Mouse (Mus musculus) midbrain, embryonic 11.5 days (tissue): ENCODE measurements around the gene Sh2d6. TPM values are rescaled to one million over a fixed set of nuclear protein-coding genes. Genes with fewer than 3 reads are reported as not detected.
A peak's percentile ranks its signal among the peaks of the same experiment; 100 is the strongest.

Source experiments
- ATAC-seq: fragments of 200-750 bp; cut with Nextera tagmentation; 2 replicates; pipeline ENCODE4 v1.8.0; 2017; ENCODE audit warnings: moderate TSS enrichment, moderate library complexity; ENCODE audit not compliant: low FRiP score
- DNase-seq: peaks from one replicate; pipeline ENCODE4 v3.0.0; 2015; ENCODE audit warnings: low spot score; ENCODE audit errors: missing footprints
- H3K27ac ChIP-seq: fragments of 300-500 bp; sonication (generic); 2 replicates; pipeline ENCODE4 v1.5.1; 2014; ENCODE audit warnings: low read depth, low read length
- H3K27me3 ChIP-seq: fragments of 300-500 bp; sonication (generic); 2 replicates; pipeline ENCODE4 v1.6.1; 2014; ENCODE audit warnings: mild to moderate bottlenecking, low read length, moderate library complexity, mixed read lengths; ENCODE audit not compliant: control insufficient read depth, insufficient read depth
- H3K36me3 ChIP-seq: fragments of 300-500 bp; sonication (generic); 2 replicates; pipeline ENCODE4 v1.6.1; 2014; ENCODE audit warnings: mild to moderate bottlenecking, low read length, moderate library complexity, mixed read lengths; ENCODE audit not compliant: control insufficient read depth, insufficient read depth
- H3K4me1 ChIP-seq: fragments of 300-500 bp; sonication (generic); 2 replicates; pipeline ENCODE4 v1.6.1; 2014; ENCODE audit warnings: low read length; ENCODE audit not compliant: control insufficient read depth, insufficient read depth
- H3K4me2 ChIP-seq: fragments of 300-500 bp; sonication (generic); 2 replicates; pipeline ENCODE4 v1.6.1; 2014; ENCODE audit warnings: mild to moderate bottlenecking, moderate library complexity
- H3K4me3 ChIP-seq: fragments of 300-500 bp; sonication (generic); 2 replicates; pipeline ENCODE4 v1.5.1; 2014; ENCODE audit warnings: low read depth, low read length
- H3K9ac ChIP-seq: fragments of 300-500 bp; sonication (generic); 2 replicates; pipeline ENCODE4 v1.6.1; 2014; ENCODE audit warnings: low read length
- H3K9me3 ChIP-seq: fragments of 300-500 bp; sonication (generic); 2 replicates; pipeline ENCODE4 v1.6.1; 2016; ENCODE audit warnings: low read length; ENCODE audit not compliant: control insufficient read depth
- WGBS: fragments of 180-500 bp; shearing (Covaris S2); extraction: QIAGEN DNeasy Blood & Tissue Kit; methylation state at CpG from one replicate; pipeline ENCODE4 v1.1.7; 2014; 5-methylcytosine and 5-hydroxymethylcytosine counted together
- polyA plus RNA-seq: library from polyadenylated mRNA; unstranded; fragments of >200 nt; fragmentation: Nextera tagmentation; extraction: Ambion mirVana; gene quantifications from 2 replicates; pipeline ENCODE4 v1.2.1, GENCODE M21; 2014

Sh2d6 gene
- polyA plus RNA-seq, 1 experiment from 2014 or later, result 0.41 TPM

DNA sequence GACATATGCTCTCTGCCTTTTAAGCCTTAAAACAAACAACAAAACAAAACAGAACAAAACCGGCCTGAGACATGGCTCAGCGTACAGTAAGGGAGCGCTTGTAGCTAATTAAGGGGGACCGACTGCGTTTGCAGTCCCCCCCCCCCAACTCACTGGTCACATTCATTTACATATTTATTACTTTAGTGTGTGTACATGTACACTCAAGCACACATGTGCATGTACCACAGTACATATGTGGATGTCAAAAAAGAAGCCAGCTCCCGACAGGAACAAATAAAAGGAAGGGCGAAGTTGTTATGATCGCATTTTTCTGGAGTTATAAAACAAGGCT is 31.5 kb upstream of the Sh2d6 start:
- no peaks in the 10 kb centered on the region for H3K9me3 ChIP-seq
- ATAC-seq (no peak; the same call in 1 of the 2 replicates), DNase-seq (no peak)
- peak overlapping the region; percentile 33 for H3K4me3 ChIP-seq
- H3K27me3 ChIP-seq, result no peaks in the 10 kb centered on the region
- 20% methylated on average over 8 of the region's 8 CpGs for WGBS
- no peaks in the 10 kb centered on the region for H3K36me3 ChIP-seq
- peak overlapping the region; percentile 73 for H3K9ac ChIP-seq
- H3K4me1 ChIP-seq, result peaks cover 15% of the 10 kb centered on the region
- peak overlapping the region; percentile 65 for H3K4me2 ChIP-seq
- H3K27ac ChIP-seq, result peak overlapping the region; percentile 54; the same call in 1 of the 2 replicates

DNA sequence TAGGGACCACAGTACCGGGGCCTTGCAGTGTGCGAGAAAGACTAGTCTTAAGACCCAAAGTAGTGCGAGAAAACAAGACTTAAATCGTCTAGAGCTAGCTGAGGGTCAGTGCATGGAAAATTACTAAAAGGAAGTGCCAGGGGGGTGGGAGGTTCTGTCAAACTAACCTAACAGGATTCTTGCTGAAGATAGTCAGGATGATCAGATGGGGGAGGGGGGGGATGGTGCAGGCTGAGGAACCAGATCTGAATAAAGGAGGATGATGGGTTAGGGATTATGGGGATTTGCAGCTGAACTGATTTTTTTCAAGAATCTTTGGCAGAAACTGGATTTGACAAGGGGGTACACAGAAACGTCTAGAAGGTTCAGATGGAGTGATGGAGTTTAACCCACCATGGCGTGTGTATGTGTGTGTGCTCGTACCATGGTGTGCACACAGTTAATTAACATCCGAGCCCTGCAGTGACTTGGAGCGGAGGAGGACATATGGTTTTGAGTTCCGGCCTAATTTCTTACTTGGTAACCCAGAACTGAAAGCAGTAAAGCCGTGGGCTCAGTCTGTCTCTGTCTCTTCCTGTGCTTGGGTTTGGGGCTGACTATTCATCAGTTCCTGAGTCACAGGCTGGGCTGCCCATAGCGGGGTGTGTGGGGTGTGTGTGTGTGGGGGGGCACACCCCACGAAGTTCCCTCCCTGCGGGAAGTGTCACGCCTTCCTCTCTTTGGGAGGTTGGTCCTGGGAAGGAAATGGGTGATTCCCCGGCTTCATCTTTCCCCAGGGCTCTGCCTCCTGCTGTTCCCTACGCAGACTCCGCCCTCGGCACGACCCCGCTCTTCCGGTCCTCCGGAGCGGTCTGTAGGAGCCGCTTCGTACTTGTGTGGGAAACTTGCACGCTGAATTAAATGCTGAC is 30.9 kb upstream of the Sh2d6 start:
- H3K27me3 ChIP-seq, result no peaks in the 10 kb centered on the region
- H3K36me3 ChIP-seq, result no peaks in the 10 kb centered on the region
- H3K9ac ChIP-seq, result peak overlapping the region; percentile 73
- H3K4me2 ChIP-seq, result peak overlapping the region; percentile 65
- DNase-seq (peak; percentile 94), ATAC-seq (peak; percentile 88)
- H3K27ac ChIP-seq, result peak overlapping the region; percentile 54
- H3K9me3 ChIP-seq, result no peaks in the 10 kb centered on the region
- peaks cover 15% of the 10 kb centered on the region for H3K4me1 ChIP-seq
- peak overlapping the region; percentile 33 for H3K4me3 ChIP-seq
- 18% methylated on average over 27 of the region's 27 CpGs for WGBS

DNA sequence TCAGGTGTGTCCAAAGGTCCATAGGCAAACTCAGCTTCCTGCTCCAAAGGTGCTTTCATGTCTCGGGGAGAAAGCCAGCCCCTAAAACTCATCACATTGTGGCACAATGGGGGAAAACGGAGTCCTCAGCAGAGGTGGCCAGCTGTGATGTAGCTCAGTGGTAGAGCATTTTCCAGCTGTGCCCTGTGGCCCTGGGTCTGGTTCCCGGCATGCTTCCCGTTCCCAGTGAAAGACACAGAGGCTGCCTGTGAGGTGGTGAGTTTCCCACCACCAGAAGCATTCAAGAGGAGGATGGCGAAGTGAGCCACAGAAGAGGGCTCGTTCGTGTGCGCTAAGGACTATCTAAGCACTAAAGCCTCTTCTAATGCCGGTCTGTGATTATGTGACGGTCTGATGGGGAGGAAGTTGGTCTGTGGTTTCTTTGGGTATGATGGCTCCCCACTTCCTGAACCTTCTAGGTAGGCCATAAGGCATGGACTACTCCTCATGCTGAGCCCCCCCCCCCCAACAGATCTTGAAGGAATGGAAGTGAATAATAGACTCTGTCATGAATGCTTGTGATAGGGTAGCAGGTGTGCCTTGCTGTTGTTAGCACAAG is 29.1 kb upstream of the Sh2d6 start:
- Histone ChIP-seq H3K9me3 (no peaks in the 10 kb centered on the region), H3K4me3 (no peak overlapping the region), H3K9ac (no peak overlapping the region), H3K27me3 (no peaks in the 10 kb centered on the region), H3K27ac (no peak overlapping the region), H3K36me3 (no peaks in the 10 kb centered on the region), H3K4me2 (no peak overlapping the region), H3K4me1 (peaks cover 15% of the 10 kb centered on the region)
- ATAC-seq, result no peak
- WGBS, result 85% methylated on average over 10 of the region's 10 CpGs
- DNase-seq, result no peak

DNA sequence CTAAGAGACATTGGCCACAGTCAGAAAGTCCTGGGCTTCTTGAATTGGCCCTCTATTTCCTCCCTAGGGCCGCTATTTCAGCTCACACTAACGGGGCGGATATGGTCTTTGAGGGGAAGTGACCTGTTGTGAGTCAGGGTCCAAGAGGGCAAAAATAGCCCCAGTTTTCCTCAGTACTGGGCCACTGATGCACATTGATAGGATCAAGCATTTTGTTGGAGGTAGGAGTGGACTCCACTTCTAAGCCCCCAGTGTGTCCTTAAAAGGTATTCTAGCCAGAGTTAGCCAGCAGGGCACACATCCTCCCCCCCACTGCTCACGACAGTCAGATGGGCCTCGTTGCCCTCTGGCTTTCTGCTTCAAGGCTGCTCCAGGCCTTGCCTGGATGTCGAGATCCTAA is 28.5 kb upstream of the Sh2d6 start:
- 67% methylated on average over 6 of the region's 6 CpGs for WGBS
- H3K4me3 ChIP-seq, result no peak overlapping the region
- no peaks in the 10 kb centered on the region for H3K27me3 ChIP-seq
- no peaks in the 10 kb centered on the region for H3K9me3 ChIP-seq
- no peaks in the 10 kb centered on the region for H3K36me3 ChIP-seq
- no peak overlapping the region for H3K4me2 ChIP-seq
- no peak overlapping the region for H3K27ac ChIP-seq
- H3K4me1 ChIP-seq, result peaks cover 15% of the 10 kb centered on the region
- H3K9ac ChIP-seq, result no peak overlapping the region
- DNase-seq (no peak), ATAC-seq (no peak)

DNA sequence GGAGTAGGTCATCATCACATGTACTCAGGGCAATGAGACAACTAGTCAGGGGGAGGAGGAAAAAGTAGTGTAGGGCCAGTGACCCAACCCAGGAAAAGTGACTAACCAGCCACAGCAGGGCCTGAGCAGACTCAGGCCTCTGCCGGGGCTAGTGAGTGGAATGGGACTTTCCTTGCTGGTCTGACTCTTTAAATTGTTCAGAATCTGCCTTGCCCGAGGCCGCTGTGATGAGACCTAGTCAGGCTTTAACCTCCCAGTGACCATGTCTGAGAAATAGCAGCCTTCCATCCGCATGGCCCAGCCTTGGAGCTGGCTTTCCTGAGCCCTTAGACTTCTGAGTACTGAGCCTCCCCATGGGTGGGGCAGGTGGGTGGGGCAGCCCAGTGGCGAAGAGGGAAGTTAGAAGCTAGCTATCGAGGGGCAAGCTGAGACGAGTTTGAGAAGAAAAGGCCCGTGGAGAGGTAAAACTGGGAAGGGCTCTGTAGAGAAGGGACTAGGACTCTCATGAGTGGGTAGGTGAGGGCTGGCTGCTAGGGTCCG is 27.6 kb upstream of the Sh2d6 start:
- WGBS, result 69% methylated on average over 9 of the region's 9 CpGs
- Histone ChIP-seq H3K36me3 (no peaks in the 10 kb centered on the region), H3K4me1 (peaks cover 15% of the 10 kb centered on the region), H3K27me3 (no peaks in the 10 kb centered on the region), H3K27ac (no peak overlapping the region), H3K9ac (no peak overlapping the region), H3K4me2 (no peak overlapping the region), H3K4me3 (no peak overlapping the region), H3K9me3 (no peaks in the 10 kb centered on the region)
- no peak for DNase-seq
- ATAC-seq, result no peak

GRCm38 (mm10) chr6:72547862-72548261 is 26.4 kb upstream of the Sh2d6 start:
- no peak overlapping the region for H3K4me2 ChIP-seq
- H3K4me1 ChIP-seq, result peaks cover 10% of the 10 kb centered on the region
- ATAC-seq (no peak), DNase-seq (no peak)
- no peaks in the 10 kb centered on the region for H3K27me3 ChIP-seq
- no peaks in the 10 kb centered on the region for H3K9me3 ChIP-seq
- 83% methylated on average over 3 of the region's 3 CpGs for WGBS
- H3K9ac ChIP-seq, result no peak overlapping the region
- H3K27ac ChIP-seq, result no peak overlapping the region
- H3K36me3 ChIP-seq, result no peaks in the 10 kb centered on the region
- no peak overlapping the region for H3K4me3 ChIP-seq

- H3K9me3 ChIP-seq, result no peaks in the 10 kb centered on the region
These were observed 25.6 kb upstream of the Sh2d6 start for GRCm38 (mm10) chr6:72547121-72547520.

DNA sequence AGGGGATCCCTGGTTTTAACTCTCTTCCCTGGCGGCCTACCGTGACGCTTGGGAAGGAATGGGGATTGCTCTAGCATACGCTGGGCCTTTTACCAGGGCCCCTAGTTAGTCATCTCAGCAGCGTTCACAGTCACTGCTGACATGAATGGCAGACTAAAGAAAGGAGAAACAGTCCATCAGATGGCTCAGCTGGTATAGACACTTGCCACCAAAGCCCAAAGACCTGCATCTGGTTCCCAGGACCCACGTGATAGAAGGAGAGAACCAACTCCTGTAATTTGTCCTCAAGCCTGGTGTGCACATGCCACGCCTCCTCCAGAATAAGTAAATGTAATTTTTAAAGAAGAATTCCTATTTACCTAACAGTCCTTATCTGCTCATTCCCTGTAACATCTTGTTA is 23.9 kb upstream of the Sh2d6 start:
- no peak overlapping the region for H3K9ac ChIP-seq
- H3K36me3 ChIP-seq, result no peaks in the 10 kb centered on the region
- WGBS, result 44% methylated on average over 7 of the region's 7 CpGs
- ATAC-seq (no peak), DNase-seq (no peak)
- no peaks in the 10 kb centered on the region for H3K27me3 ChIP-seq
- H3K9me3 ChIP-seq, result no peaks in the 10 kb centered on the region
- H3K4me1 ChIP-seq, result no peaks in the 10 kb centered on the region
- no peak overlapping the region for H3K27ac ChIP-seq
- H3K4me3 ChIP-seq, result no peak overlapping the region
- H3K4me2 ChIP-seq, result no peak overlapping the region

More at GRCm38 (mm10) chr6:72547121-72547520, 25.6 kb upstream of the Sh2d6 start:
- Histone ChIP-seq H3K4me2 (no peak overlapping the region), H3K36me3 (no peaks in the 10 kb centered on the region), H3K4me1 (peaks cover 3% of the 10 kb centered on the region; the same call in 1 of the 2 replicates), H3K27ac (no peak overlapping the region), H3K27me3 (no peaks in the 10 kb centered on the region), H3K9ac (no peak overlapping the region), H3K4me3 (no peak overlapping the region)
- WGBS, result 90% methylated on average over 2 of the region's 2 CpGs
- ATAC-seq (no peak), DNase-seq (no peak)
